Mouse (Mus musculus) hindbrain, postnatal 0 days (tissue): Measurements from ENCODE around the gene Pard3b. TPM values are rescaled to one million over a fixed set of nuclear protein-coding genes. Genes with fewer than 3 reads are reported as not detected.
A peak's percentile ranks its signal among the peaks of the same experiment; 100 is the strongest.

Source experiments
- ATAC-seq: fragments of 200-750 bp; cut with Nextera tagmentation; 2 replicates; pipeline ENCODE4 v1.8.0; 2017; ENCODE audit warnings: mild to moderate bottlenecking, moderate TSS enrichment, moderate library complexity
- DNase-seq: peaks from one replicate; pipeline ENCODE4 v3.0.0-alpha.2; 2015; ENCODE audit warnings: low spot score
- H3K27ac ChIP-seq: fragments of 300-500 bp; sonication (generic); 2 replicates; pipeline ENCODE4 v1.5.1; 2014; ENCODE audit warnings: mild to moderate bottlenecking
- H3K27me3 ChIP-seq: fragments of 300-500 bp; sonication (generic); 2 replicates; pipeline ENCODE4 v1.6.1; 2014; ENCODE audit warnings: low read length, mixed read lengths; ENCODE audit not compliant: insufficient read depth
- H3K36me3 ChIP-seq: fragments of 300-500 bp; sonication (generic); 2 replicates; pipeline ENCODE4 v1.6.1; 2014; ENCODE audit warnings: low read length, mixed read lengths; ENCODE audit not compliant: insufficient read depth
- H3K4me1 ChIP-seq: fragments of 300-500 bp; sonication (generic); 2 replicates; pipeline ENCODE4 v1.6.1; 2014; ENCODE audit warnings: antibody characterized with exemption, low read length, mixed read lengths; ENCODE audit not compliant: insufficient read depth
- H3K4me2 ChIP-seq: fragments of 300-500 bp; sonication (generic); 2 replicates; pipeline ENCODE4 v1.6.1; 2014; ENCODE audit warnings: low read depth, mild to moderate bottlenecking, low read length, moderate library complexity, mixed read lengths
- H3K4me3 ChIP-seq: fragments of 300-500 bp; sonication (generic); 2 replicates; pipeline ENCODE4 v1.5.1; 2014; ENCODE audit warnings: low read length
- H3K9ac ChIP-seq: fragments of 300-500 bp; sonication (generic); replicated peaks from 2 replicates; pipeline ENCODE4 v1.6.1; 2014; ENCODE audit warnings: mild to moderate bottlenecking, low read length, moderate library complexity, mixed read lengths
- H3K9me3 ChIP-seq: fragments of 300-500 bp; sonication (generic); 2 replicates; pipeline ENCODE4 v1.6.1; 2016; ENCODE audit warnings: low read length, mixed read lengths
- CTCF ChIP-seq: IDR thresholded peaks from 2 replicates; pipeline ENCODE4 v1.5.1; 2016; ENCODE audit warnings: antibody characterized with exemption, control low read depth, low read depth
- WGBS: fragments of 180-500 bp; shearing (Covaris S2); extraction: QIAGEN DNeasy Blood & Tissue Kit; methylation state at CpG from one replicate; pipeline ENCODE4 v1.1.7; 2014; 5-methylcytosine and 5-hydroxymethylcytosine counted together
- polyA plus RNA-seq: library from polyadenylated mRNA; unstranded; fragments of >200 nt; fragmentation: Nextera tagmentation; extraction: Ambion mirVana; gene quantifications from 2 replicates; pipeline ENCODE4 v1.2.1, GENCODE M21; 2015
- total RNA-seq: library from RNA; depleted of rRNA; stranded (reverse); fragments of >200 nt; gene quantifications from 2 replicates; pipeline ENCODE4 v1.2.3, GENCODE M21; 2014; rRNA removed

Gene Pard3b
- 5.6 and 6.5 TPM in 2 replicates for total RNA-seq
- 9.2 and 9.6 TPM in 2 replicates for polyA plus RNA-seq

- peak within 1 kb of the TSS; percentile 71 for H3K9ac ChIP-seq
- H3K4me3 ChIP-seq, result peak within 1 kb of the TSS; percentile 89
- H3K27me3 ChIP-seq, result no peaks in the 10 kb centered on the region
- H3K9me3 ChIP-seq, result no peaks in the 10 kb centered on the region
- H3K4me2 ChIP-seq, result peak within 1 kb of the TSS; percentile 96
- DNase-seq, result peak; percentile 80
- 2% methylated on average over 44 of the region's 60 CpGs for WGBS
- no peaks in the 10 kb centered on the region for H3K4me1 ChIP-seq
- peak within 1 kb of the TSS; percentile 65; the same call in 1 of the 2 replicates for H3K27ac ChIP-seq
- no peaks in the 10 kb centered on the region for H3K36me3 ChIP-seq
- peak; percentile 93 for ATAC-seq
- TF ChIP-seq CTCF, result no peak
These were observed at the start of gene Pard3b for GRCm38 (mm10) chr1:61638347-61639111. TSS of gene Pard3b (plus strand) at chr1:61638824.

DNA sequence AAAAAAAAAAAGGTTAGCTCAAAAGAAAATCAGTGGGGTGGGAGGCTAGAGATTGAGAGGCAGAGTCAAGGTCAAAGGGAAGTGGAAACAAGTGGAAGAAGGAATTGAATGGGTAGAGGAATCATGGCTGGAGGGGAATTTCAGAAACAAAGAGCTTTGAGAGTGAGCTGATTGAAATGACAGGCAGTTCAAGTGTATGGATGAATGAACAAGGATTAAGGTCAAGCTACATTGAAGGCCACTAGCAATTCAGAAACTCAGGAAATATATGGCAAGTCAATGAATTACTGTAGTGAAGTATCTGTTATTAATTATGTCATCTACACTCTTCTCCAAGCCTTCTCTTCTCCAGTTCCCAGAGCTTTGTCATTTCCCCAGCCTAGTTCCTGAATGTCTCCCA lies 22.4 kb upstream of the Pard3b start:
- no peak for TF ChIP-seq CTCF
- H3K4me2 ChIP-seq, result no peak overlapping the region
- no peaks in the 10 kb centered on the region for H3K36me3 ChIP-seq
- H3K9me3 ChIP-seq, result no peaks in the 10 kb centered on the region
- no peak overlapping the region for H3K27ac ChIP-seq
- ATAC-seq (no peak), DNase-seq (no peak)
- no peaks in the 10 kb centered on the region for H3K4me1 ChIP-seq
- no peak overlapping the region for H3K9ac ChIP-seq
- no peak overlapping the region for H3K4me3 ChIP-seq
- no peaks in the 10 kb centered on the region for H3K27me3 ChIP-seq

DNA sequence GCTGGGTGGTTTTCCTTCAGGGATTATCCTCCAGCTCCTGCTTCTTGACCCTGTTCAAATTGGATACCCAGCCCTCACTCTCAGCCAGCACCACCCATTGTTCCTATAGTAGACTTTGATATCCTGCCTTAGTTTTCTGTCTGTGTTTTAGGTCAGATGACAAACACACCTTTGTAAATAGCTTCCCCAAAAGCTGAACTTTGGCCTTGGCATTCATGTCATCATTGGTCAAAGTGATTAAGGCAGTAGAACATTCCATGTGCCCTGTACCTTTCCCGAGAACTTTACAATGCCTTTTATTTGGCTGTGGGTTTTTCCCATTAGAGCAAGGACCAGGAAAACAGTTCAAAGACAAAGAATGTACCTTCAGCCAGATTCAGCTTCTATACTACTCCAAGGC lies 18.0 kb upstream of the Pard3b start:
- ATAC-seq, result no peak
- no peaks in the 10 kb centered on the region for H3K4me1 ChIP-seq
- no peak overlapping the region for H3K4me2 ChIP-seq
- H3K27ac ChIP-seq, result no peak overlapping the region
- no peaks in the 10 kb centered on the region for H3K27me3 ChIP-seq
- 75% methylated on average over 1 of the region's 1 CpGs for WGBS
- H3K4me3 ChIP-seq, result no peak overlapping the region
- H3K9ac ChIP-seq, result no peak overlapping the region
- no peaks in the 10 kb centered on the region for H3K9me3 ChIP-seq
- TF ChIP-seq CTCF, result no peak
- DNase-seq, result no peak
- H3K36me3 ChIP-seq, result no peaks in the 10 kb centered on the region

DNA sequence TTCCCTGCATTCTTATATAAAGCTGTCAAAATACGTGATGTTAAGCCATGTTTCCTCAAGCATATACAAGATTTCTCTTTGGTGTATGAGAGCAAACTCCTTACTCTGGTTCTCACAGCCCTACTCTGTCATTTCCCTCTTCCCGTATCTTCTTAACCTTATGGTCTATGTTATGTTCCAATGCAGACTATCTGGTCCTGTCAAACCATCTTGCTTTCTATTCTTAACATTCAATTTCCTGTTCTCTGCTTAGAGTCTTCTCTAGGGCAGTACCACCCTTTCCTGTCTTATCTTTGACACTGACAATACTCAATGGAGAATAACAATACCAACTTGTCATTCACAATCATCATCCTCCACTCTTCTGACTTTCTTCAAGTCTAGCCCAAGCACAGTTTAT lies 8.8 kb upstream of the Pard3b start:
- TF ChIP-seq CTCF, result no peak
- ATAC-seq, result no peak
- no peak for DNase-seq
- no peaks in the 10 kb centered on the region for H3K27me3 ChIP-seq
- no peak overlapping the region for H3K4me2 ChIP-seq
- H3K27ac ChIP-seq, result no peak overlapping the region
- H3K9ac ChIP-seq, result no peak overlapping the region
- H3K4me1 ChIP-seq, result no peaks in the 10 kb centered on the region
- 85% methylated on average over 2 of the region's 2 CpGs for WGBS
- H3K9me3 ChIP-seq, result no peaks in the 10 kb centered on the region
- H3K4me3 ChIP-seq, result no peak overlapping the region
- H3K36me3 ChIP-seq, result no peaks in the 10 kb centered on the region

- peak overlapping the region; percentile 71 for H3K9ac ChIP-seq
- H3K27ac ChIP-seq, result peak overlapping the region; percentile 65; the same call in 1 of the 2 replicates
- H3K36me3 ChIP-seq, result no peaks in the 10 kb centered on the region
- H3K27me3 ChIP-seq, result no peaks in the 10 kb centered on the region
- DNase-seq (peak; percentile 33), ATAC-seq (peak; percentile 74)
- peak overlapping the region; percentile 96 for H3K4me2 ChIP-seq
- 2% methylated on average over 38 of the region's 40 CpGs for WGBS
- H3K4me1 ChIP-seq, result no peaks in the 10 kb centered on the region
- peak overlapping the region; percentile 89 for H3K4me3 ChIP-seq
- no peaks in the 10 kb centered on the region for H3K9me3 ChIP-seq
- TF ChIP-seq CTCF, result peak; percentile 36
These were observed 780 bp downstream of the Pard3b start for GRCm38 (mm10) chr1:61639114-61640093.

DNA sequence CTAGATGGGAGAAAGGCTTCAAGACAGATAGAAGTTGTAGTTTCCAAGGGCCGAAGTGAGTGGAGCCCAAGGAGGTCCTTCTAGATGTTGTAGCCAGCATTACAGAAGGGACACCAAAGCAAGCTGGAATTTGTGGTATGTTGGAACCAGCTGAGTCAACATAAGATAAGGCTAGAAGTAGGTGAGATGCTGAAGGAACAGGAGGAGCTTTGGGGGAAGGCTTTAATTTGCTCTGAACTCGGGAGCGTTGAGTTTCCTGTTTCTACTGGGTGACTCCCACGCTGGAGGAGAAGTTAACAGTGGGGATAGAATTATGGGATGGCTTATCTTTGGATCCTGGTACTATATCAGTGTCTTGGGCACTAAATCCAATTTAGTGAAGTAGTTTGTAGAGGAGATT lies 3.3 kb downstream of the Pard3b start:
- Histone ChIP-seq H3K4me3 (no peak overlapping the region), H3K4me1 (no peaks in the 10 kb centered on the region), H3K4me2 (no peak overlapping the region), H3K27ac (no peak overlapping the region), H3K9me3 (no peaks in the 10 kb centered on the region), H3K9ac (no peak overlapping the region), H3K36me3 (no peaks in the 10 kb centered on the region), H3K27me3 (no peaks in the 10 kb centered on the region)
- ATAC-seq (no peak), DNase-seq (no peak)
- no peak for TF ChIP-seq CTCF
- 82% methylated on average over 4 of the region's 4 CpGs for WGBS
